Mouse (Mus musculus) hindbrain, embryonic 14.5 days (tissue): ENCODE results near the gene Ncoa5. TPM values are rescaled to one million over a fixed set of nuclear protein-coding genes. Genes with fewer than 3 reads are reported as not detected.

Source experiments
- ATAC-seq: fragments of 200-750 bp; cut with Nextera tagmentation; 2 replicates; pipeline ENCODE4 v1.8.0; 2017; ENCODE audit warnings: moderate number of reproducible peaks, mild to moderate bottlenecking, moderate TSS enrichment, moderate library complexity; ENCODE audit not compliant: low FRiP score
- DNase-seq: peaks from one replicate; pipeline ENCODE4 v3.0.0-alpha.2; 2015; ENCODE audit warnings: low spot score
- H3K27ac ChIP-seq: fragments of 300-500 bp; sonication (generic); 2 replicates; pipeline ENCODE4 v1.5.1; 2014; ENCODE audit warnings: mild to moderate bottlenecking, moderate library complexity
- H3K27me3 ChIP-seq: fragments of 300-500 bp; sonication (generic); 2 replicates; pipeline ENCODE4 v1.6.1; 2014; ENCODE audit warnings: mild to moderate bottlenecking, low read length, mixed read lengths; ENCODE audit not compliant: control insufficient read depth, insufficient read depth
- H3K36me3 ChIP-seq: fragments of 300-500 bp; sonication (generic); replicated peaks from 2 replicates; pipeline ENCODE4 v1.6.1; 2014; ENCODE audit not compliant: control insufficient read depth, insufficient read depth
- H3K4me1 ChIP-seq: fragments of 300-500 bp; sonication (generic); replicated peaks from 2 replicates; pipeline ENCODE4 v1.6.1; 2014; ENCODE audit warnings: antibody characterized with exemption, low read length, mixed read lengths; ENCODE audit not compliant: control insufficient read depth, insufficient read depth
- H3K4me2 ChIP-seq: fragments of 300-500 bp; sonication (generic); replicated peaks from 2 replicates; pipeline ENCODE4 v1.6.1; 2014; ENCODE audit warnings: mild to moderate bottlenecking, moderate library complexity
- H3K4me3 ChIP-seq: fragments of 300-500 bp; sonication (generic); replicated peaks from 2 replicates; pipeline ENCODE4 v1.5.1; 2014; ENCODE audit warnings: mild to moderate bottlenecking, low read length
- H3K9ac ChIP-seq: fragments of 300-500 bp; sonication (generic); 2 replicates; pipeline ENCODE4 v1.6.1; 2014
- H3K9me3 ChIP-seq: fragments of 300-500 bp; sonication (generic); 2 replicates; pipeline ENCODE4 v1.6.1; 2016; ENCODE audit warnings: low read length; ENCODE audit not compliant: control insufficient read depth
- WGBS: fragments of 180-500 bp; shearing (Covaris S2); extraction: QIAGEN DNeasy Blood & Tissue Kit; methylation state at CpG from one replicate; pipeline ENCODE4 v1.1.7; 2014; 5-methylcytosine and 5-hydroxymethylcytosine counted together
- polyA plus RNA-seq: library from polyadenylated mRNA; unstranded; fragments of >200 nt; fragmentation: Nextera tagmentation; extraction: Ambion mirVana; gene quantifications from 2 replicates; pipeline ENCODE4 v1.2.1, GENCODE M21; 2014

Ncoa5 gene
- polyA plus RNA-seq, 1 experiment from 2014 or later: 83.1 TPM

DNA sequence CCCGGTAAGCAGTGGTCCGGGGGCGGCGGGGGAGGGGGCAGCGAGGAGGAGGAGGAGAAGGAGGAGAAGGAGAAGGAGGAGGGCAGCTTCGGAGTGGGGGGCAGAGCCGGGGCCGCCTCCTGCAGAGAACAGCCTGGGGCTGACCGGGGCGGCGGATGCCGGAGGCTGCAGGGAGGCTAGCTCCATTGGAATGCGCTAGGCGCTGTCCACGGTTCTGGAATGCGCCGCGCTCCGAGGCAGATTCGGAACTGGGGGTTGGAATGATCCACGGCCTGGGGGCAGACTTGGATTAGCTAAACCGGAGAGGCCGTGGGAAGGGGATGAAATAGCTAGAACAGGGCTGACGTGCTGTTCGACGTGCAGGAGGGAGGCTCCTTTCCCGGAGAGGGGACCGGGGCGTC is 66.2 kb downstream of the Ncoa5 start:
- H3K9me3 ChIP-seq: no peaks in the 10 kb centered on the region
- peak overlapping the region; percentile 57 for H3K4me2 ChIP-seq
- ATAC-seq: peak; percentile 31; the same call in 1 of the 2 replicates
- H3K27ac ChIP-seq: peak overlapping the region; percentile 91
- WGBS: under 1% methylated on average over 28 of the region's 29 CpGs
- peak overlapping the region; percentile 80 for H3K9ac ChIP-seq
- peaks cover 52% of the 10 kb centered on the region for H3K4me1 ChIP-seq
- peak; percentile 71 for DNase-seq
- peaks cover 25% of the 10 kb centered on the region for H3K27me3 ChIP-seq
- H3K36me3 ChIP-seq: no peaks in the 10 kb centered on the region
- H3K4me3 ChIP-seq: peak overlapping the region; percentile 63

DNA sequence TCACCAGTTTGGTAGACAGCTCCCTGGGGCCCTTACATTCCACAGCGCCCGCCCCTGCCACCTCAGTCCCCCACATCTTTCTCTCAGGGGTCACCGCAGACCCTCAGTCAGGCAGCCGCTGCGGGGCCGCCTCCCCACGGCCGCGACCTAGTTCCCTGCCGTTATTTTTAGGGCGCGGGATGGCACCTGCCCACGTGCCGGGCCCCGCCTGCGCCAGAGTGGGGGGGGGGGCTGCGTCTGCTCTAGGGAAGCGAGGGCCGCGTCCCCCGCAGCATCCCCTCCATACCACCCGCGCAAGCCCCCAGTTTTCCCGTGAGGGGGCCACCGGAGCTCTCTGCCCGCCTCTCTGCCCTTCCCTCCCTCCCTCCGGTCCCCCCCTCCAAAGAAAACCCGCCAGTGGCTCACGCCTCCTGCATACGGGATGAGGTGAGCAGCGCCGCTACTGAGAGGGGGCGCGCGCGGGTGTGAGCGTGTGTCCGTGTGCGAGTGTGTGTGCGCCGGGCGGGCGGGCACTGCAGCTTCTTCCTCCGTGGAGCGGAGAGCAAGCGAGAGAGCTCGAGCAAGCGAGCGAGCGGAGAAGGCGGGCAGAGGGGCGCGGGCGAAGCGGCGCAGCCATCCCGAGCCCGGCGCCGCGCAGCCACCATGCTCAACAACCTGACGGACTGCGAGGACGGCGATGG is 66.8 kb downstream of the Ncoa5 start:
- peaks cover 25% of the 10 kb centered on the region for H3K27me3 ChIP-seq

DNA sequence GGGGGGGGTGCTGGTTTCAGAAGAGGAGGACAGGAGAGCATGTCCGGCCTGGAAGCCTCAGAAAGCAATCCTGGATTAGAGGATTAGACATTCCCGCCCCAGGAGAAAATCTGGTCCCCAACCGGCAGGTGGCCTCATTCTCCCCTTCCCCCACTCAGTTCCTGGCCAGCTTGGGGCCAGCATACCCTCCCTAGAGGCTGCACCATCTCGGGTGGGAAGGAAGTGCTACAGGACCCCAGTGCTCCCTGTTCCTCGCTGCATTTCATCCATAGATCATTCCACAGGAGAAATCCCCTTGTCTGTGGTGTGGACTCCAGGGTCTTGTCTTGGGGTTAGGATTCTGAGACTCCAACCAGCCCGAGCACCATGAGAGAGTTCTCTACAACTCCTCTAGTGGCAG is 67.5 kb downstream of the Ncoa5 start:
- Histone ChIP-seq H3K9ac (peak overlapping the region; percentile 80; the same call in 1 of the 2 replicates), H3K27ac (peak overlapping the region; percentile 91), H3K4me3 (no peak overlapping the region; the same call in 1 of the 2 replicates), H3K36me3 (no peaks in the 10 kb centered on the region), H3K4me2 (peak overlapping the region; percentile 57), H3K27me3 (peaks cover 25% of the 10 kb centered on the region), H3K4me1 (peaks cover 61% of the 10 kb centered on the region), H3K9me3 (no peaks in the 10 kb centered on the region)
- no peak for DNase-seq
- 5% methylated on average over 6 of the region's 6 CpGs for WGBS
- ATAC-seq: no peak

More for the DNA sequence above, 66.8 kb downstream of the Ncoa5 start:
- peak overlapping the region; percentile 63 for H3K4me3 ChIP-seq
- ATAC-seq (peak; percentile 75), DNase-seq (peak; percentile 74)
- no peaks in the 10 kb centered on the region for H3K36me3 ChIP-seq
- H3K4me2 ChIP-seq: peak overlapping the region; percentile 57
- peaks cover 57% of the 10 kb centered on the region for H3K4me1 ChIP-seq
- 1% methylated on average over 57 of the region's 65 CpGs for WGBS
- peak overlapping the region; percentile 91 for H3K27ac ChIP-seq
- peak overlapping the region; percentile 80 for H3K9ac ChIP-seq
- H3K9me3 ChIP-seq: no peaks in the 10 kb centered on the region

DNA sequence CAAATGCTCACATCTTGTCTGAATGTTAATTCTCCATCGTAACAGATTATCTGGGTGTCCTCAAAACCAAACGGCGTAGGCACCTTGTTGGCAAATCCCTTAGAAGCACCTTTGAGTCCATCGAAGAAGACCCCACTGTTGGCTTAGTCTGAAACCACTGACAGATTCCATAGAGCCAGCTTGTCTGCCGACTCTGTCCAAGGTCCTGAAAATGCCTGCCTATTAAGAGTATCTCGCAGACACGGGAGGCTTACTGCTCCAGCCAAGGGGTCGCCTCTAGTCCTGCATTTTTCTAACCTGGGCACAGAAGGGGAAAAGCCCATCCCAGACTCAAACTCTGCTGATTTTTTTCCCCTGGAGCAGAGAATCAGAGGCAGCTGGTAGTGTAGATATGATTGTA is 68.3 kb downstream of the Ncoa5 start:
- no peak for DNase-seq
- Histone ChIP-seq H3K9ac (no peak overlapping the region), H3K27ac (no peak overlapping the region), H3K4me3 (no peak overlapping the region), H3K27me3 (peaks cover 25% of the 10 kb centered on the region), H3K9me3 (no peaks in the 10 kb centered on the region), H3K4me2 (no peak overlapping the region), H3K4me1 (peaks cover 61% of the 10 kb centered on the region), H3K36me3 (no peaks in the 10 kb centered on the region)
- WGBS: 30% methylated on average over 8 of the region's 8 CpGs
- no peak for ATAC-seq

DNA sequence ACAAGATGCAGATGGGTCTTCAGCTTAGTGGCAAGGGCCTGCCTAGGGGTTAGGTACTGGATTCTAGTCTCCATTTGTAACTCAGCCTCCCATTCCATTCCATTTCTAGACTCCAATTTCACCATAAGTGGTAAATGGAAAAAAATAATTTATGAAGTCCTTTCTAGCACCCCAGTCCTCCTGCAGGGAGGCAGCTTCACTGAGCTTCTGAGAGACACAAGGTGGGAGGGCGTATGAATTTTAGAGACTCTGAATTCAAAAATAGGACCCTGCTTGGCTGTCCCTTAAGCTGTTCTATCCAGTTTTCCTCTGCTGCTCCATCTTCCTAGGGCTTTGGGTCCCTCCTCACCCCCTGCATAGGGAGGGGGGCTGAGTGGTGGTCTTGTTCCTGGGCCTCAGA is 69.7 kb downstream of the Ncoa5 start:
- ATAC-seq: no peak
- peak overlapping the region; percentile 44 for H3K4me2 ChIP-seq
- H3K9ac ChIP-seq: peak overlapping the region; percentile 35; the same call in 1 of the 2 replicates
- no peaks in the 10 kb centered on the region for H3K36me3 ChIP-seq
- H3K9me3 ChIP-seq: no peaks in the 10 kb centered on the region
- whole genome bisulfite sequencing: 62% methylated on average over 1 of the region's 1 CpGs
- 0 out of 2 replicates have a peak overlapping the region, but pooled peaks have one; percentile 11 for H3K4me3 ChIP-seq
- H3K27ac ChIP-seq: peak overlapping the region; percentile 89
- peaks cover 25% of the 10 kb centered on the region for H3K27me3 ChIP-seq
- DNase-seq: no peak
- H3K4me1 ChIP-seq: peaks cover 51% of the 10 kb centered on the region

DNA sequence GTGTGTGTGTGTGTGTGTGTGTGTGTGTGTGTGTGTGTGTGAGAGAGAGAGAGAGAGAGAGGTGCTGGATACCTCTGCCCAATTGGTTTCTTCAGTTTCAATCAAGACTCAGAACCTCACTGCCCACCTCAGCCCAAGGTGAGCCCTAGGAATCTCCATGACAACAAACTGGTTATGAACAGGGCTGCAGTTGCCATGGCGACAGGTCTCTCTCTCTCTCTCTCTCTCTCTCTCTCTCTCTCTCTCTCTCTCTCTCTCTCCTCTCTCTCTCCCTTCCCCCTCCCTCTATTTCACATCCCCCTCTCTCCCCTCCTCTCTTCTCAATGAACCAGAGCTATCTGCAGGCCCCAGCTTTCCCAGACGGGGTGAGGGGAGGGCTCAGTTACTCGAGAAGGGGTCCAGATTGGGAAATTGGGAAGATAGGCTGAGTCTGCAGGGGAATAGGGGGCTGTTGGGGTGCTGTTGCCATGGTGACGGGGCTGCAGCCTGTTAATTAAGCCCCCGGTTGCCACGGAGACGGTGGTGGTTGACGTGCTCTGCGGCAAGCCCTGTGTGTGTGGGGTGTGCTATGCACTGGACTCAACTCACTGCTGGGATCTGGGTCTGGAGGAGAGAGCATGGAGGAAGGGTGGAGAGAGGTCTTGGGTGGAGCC is 70.3 kb downstream of the Ncoa5 start:
- Histone ChIP-seq H3K9ac (peak overlapping the region; percentile 35; the same call in 1 of the 2 replicates), H3K4me2 (peak overlapping the region; percentile 44), H3K4me1 (peaks cover 45% of the 10 kb centered on the region), H3K4me3 (0 out of 2 replicates have a peak overlapping the region, but pooled peaks have one; percentile 11), H3K36me3 (no peaks in the 10 kb centered on the region), H3K9me3 (no peaks in the 10 kb centered on the region), H3K27me3 (peaks cover 22% of the 10 kb centered on the region), H3K27ac (peak overlapping the region; percentile 89)
- 12% methylated on average over 9 of the region's 9 CpGs for WGBS
- peak; percentile 79 for DNase-seq
- peak; percentile 55 for ATAC-seq

DNA sequence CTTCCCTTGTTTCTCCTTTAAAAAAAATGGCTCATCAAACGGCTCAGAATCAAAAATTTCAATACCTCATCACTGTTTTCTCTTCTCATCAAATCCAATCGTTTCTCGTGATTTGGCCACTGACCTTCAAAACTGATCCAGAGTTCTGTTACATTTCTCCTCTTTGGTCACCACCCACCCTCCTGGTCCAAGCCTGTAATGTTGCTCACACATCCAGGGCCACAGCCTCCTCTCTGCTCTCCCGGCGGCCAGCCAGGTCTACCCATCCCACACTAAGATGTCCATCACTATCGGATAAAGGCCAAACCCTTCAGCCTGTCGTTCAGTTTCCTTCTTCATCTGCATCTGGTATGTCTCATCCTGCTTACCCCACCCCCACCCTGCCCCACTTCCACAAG is 72.5 kb downstream of the Ncoa5 start:
- DNase-seq (no peak), ATAC-seq (no peak)
- WGBS: 50% methylated on average over 7 of the region's 7 CpGs
- Histone ChIP-seq H3K4me2 (no peak overlapping the region), H3K27me3 (peaks cover 10% of the 10 kb centered on the region), H3K4me3 (0 out of 2 replicates have a peak overlapping the region, but pooled peaks have one; percentile 55), H3K27ac (0 out of 2 replicates have a peak overlapping the region, but pooled peaks have one; percentile 14), H3K36me3 (no peaks in the 10 kb centered on the region), H3K4me1 (peaks cover 42% of the 10 kb centered on the region), H3K9ac (no peak overlapping the region), H3K9me3 (no peaks in the 10 kb centered on the region)

DNA sequence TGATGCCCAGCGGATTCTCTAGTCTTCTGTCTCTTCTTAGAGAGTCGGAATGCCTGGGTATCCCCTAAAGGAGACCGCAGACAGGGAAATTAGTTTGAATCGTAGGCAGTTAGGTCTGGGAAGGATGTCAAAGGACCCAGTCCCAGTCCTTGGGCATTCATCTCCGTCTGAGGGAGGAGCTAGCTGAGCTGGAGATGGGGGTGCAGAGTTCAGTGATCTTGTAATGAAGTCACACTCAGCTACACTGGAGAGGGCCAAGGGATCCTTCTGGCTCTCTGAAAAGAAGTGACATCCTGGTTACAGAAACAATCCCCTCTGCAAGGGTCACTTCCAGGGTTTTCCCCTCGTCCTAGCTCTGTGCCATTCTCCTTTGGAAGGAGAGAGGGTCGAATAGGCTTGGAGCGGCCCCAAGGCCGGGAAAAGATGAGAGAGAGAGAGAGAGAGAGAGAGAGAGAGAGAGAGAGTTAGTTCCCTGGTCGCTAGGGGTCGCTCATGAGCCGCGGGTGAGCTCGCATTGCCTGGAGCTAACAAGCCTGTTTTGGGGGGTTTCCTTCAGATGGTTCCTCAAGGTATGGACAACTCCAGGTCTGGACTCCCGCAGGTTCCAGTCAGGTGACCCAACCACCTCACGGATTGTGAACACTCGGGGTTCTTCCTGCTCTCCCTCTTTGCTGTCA is 73.0 kb downstream of the Ncoa5 start:
- H3K27ac ChIP-seq: peak overlapping the region; percentile 45; the same call in 1 of the 2 replicates
- peaks cover 42% of the 10 kb centered on the region for H3K4me1 ChIP-seq
- H3K4me2 ChIP-seq: peak overlapping the region; percentile 69
- peaks cover 5% of the 10 kb centered on the region; the same call in 1 of the 2 replicates for H3K27me3 ChIP-seq
- no peaks in the 10 kb centered on the region for H3K36me3 ChIP-seq
- ATAC-seq (no peak), DNase-seq (peak; percentile 72)
- H3K9ac ChIP-seq: peak overlapping the region; percentile 58
- H3K9me3 ChIP-seq: no peaks in the 10 kb centered on the region
- WGBS: 6% methylated on average over 17 of the region's 17 CpGs
- peak overlapping the region; percentile 55 for H3K4me3 ChIP-seq
